Mouse (Mus musculus) embryo, embryonic 10.5 days (tissue): ENCODE results near the gene Atp9a.

Experiments used
- DNase-seq: peaks from one replicate; pipeline ENCODE4 v3.0.0-alpha.2; 2015; ENCODE audit warnings: low spot score

Atp9a gene

DNA sequence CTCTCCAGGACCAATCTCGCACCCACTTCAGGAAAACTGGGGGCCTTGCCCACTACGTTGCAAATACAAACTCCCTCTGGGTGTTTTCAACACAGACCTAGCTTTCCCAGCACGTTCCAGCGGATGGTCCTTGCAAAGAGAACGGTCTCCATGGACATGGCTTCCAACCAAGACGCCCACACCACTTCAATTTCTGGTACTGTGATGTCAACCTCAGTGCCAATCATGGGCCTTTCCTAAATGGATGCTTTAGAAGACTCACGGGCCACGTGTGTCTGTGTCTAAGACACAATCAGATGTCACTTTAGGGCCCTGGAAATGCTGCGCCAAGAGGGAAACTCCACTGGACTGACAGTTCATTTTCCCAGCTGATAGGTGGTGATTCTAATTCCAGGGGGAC, 60.7 kb downstream of the Atp9a start:
- DNase-seq: no peak

DNA sequence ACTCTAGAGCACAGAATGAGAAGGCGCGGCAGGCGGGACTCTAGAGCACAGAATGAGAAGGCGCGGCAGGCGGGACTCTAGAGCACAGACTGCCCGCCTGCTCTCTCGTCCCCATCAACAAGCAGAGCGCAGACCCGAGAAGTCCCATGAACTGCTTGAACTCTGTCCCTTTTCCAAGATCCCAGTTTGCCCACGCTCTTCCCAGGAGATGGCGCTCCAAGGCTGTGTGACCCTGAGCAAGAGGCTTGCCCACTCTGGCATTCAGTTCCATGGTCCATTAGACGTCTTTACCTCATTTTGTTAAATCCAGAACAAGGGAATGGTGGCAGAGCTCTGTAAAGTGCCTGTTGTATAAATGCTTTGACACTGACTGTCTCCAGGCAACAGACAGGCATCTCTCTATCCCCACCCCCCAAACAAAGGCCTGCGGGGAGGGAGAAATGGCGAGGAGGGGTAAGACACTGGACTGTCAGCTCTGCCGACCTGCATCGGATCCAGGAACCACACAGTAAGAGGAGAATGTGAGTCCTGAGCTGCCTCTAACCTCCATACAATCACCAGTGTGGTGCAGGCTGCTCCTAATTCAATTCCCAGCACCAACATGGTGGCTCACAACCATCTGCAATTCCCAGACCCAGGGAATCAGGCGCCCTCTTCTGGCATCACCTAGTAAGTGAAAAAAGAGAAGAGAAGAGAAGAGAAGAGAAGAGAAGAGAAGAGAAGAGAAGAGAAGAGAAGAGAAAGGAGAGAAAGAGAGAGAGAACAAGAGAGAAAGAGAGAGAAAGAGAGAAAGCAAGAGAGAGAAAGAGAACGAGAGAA, 62.6 kb downstream of the Atp9a start:
- DNase-seq: peak; percentile 64

DNA sequence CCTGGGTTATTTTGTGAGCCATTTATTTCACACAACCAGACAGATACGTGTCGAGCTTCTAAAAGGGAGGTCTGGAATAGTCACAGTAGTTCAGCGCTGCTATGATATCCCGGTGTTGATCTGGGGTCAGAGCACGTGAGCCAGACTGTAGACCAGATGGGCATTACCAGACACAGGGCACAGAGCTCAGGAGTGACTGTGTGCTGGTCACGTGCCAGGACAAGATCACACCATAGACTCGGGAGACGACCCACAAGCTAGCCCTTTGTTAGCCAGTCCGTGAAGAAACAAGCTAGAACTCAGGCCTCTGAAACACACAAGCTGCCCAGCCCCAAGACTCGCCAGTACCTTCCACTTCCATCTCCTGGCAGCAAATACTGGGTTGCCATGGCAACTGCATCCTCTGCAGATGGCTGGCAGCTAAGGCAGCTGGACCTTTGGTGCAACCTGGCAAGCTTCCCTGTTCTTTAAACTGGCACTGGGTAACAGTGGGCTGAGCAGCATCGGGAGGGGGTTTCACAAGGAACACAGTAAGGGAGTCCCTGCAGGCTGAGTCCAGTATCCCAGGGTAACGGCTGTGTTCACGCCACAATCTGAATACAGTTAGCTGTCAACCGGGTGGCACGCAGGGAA, 63.4 kb downstream of the Atp9a start:
- no peak for DNase-seq

DNA sequence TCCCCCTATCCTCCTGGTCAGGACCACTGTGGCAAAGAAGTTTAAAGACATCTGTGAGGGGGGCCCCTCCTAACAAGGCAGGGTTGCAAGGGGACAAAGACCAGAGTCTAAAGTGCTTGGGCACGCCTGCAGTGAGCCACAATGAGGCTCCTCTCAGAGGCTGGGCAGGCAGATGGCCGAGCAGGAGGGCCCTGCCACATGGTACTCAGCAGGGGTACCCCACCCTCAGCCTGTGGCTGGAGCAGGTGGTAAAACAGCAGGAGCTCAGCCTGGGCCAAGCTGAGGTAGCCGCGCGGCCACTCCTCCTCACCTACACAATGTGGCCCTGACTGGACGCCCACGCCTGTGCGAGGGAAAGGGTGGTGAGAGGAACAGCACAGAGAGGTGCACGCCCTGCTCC, 64.6 kb downstream of the Atp9a start:
- DNase-seq: peak; percentile 52

DNA sequence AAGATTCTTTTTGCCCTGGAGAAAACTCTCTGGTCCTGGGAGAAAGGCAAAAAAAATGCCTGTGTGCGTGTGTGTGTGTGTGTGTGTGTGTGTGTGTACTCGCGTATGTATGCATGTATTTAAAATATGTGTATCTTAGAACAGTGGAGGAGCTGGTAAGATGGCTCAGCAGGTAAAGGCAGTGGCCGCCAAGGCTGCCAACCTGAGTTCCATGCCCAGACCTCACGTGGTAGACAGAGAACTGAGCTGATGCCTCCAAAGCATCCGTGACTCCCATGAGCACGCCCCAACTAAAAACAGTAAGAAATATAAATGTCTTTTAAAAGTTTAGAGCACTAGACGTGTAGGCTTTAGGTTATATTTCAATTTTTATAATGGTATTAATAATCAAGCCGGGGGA, 70.5 kb downstream of the Atp9a start:
- DNase-seq: no peak

DNA sequence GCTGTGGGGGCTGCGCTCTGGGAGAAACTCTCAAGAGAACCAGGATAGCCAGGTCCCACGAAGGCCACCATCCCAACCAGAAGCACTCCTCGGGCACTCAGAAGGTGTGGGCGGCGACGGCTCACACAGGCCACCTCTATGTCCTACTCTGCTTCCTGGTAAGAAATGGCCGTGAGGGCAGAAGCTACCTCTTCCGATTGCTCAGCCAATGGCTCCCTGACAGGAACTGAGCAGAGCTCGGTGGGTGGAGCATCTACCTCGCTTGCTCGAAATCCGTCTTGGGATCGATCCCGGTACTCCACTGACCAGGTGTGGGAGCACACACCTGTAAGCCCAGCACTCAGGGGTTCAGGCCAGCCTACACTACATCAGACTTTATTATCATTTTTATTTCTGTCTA, 72.0 kb downstream of the Atp9a start:
- no peak for DNase-seq

DNA sequence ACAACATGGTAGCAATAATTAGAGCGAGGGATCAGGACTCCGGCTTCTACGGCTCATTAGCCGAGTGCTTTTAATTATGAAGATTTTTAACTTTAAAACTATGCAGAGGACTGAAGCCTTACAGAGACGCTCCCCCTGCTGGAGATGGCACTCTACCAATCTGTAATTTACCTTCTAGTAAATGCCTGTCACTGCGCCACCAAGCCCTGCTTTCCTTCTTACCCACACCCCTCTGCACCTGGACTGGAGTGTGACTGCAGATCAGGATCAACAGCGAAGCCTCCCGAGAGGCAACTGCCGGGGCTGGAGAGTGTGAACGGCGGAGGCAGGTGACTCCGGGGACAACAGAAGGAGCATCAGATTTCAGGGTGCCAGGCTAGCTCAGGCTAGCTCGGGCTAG, 72.4 kb downstream of the Atp9a start:
- DNase-seq: no peak

DNA sequence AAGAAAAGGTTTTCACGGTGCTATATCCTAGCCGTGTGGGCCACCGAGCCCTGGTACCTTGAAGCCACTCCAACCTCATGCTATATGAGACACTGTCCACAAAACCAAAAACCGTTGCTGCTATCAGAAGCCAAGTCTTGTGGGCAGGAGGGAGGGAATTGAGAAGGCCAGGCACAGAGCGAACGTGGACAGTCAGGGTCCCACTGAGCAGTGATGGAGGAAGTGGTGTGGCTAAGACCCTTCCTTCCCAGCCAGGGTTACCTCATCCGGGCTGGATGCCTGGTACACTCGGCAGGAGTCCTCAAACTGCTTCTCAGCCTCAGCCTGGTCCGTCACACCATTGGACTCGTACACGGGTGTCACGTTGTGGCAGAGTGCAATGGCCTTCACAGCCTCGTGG, 74.5 kb downstream of the Atp9a start:
- DNase-seq: no peak

DNA sequence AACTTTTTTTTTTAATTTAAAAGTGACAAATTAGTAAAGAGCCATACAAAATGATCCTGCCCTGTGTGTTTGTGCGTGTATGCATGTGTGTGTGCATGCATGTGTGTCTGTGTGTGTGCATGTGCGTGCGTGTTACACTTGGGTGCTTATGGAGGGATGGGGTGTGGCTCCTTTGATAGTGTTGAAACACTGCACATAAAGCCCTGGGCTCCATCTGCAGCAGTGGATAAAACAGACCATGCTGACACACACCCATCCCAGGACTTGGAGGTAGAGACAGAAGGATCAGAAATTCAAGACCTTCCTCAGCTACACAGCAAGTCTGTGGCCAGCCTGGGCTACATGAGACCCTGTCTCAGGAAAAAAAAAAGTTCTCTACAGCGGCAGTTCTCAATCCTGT, 76.5 kb downstream of the Atp9a start:
- DNase-seq: no peak

DNA sequence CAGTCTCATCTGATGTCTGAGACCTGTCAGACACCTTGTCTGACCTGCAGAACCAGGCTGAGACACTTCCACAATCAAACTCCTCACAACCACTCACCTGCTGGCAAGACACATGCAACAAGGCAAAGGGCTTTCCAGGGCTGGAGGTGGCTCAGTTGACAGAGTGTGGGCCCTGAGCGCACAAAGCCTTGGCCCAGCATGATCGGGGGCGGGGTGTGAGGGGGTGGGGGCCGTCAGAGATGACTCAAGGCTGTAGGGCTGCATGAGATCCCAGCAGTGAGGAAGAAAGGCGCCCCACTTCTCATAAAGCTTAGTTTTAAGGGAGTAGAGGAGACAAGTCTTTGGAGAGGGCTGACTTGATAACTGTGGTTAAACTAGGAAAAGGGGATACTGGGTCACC, 78.5 kb downstream of the Atp9a start:
- no peak for DNase-seq

DNA sequence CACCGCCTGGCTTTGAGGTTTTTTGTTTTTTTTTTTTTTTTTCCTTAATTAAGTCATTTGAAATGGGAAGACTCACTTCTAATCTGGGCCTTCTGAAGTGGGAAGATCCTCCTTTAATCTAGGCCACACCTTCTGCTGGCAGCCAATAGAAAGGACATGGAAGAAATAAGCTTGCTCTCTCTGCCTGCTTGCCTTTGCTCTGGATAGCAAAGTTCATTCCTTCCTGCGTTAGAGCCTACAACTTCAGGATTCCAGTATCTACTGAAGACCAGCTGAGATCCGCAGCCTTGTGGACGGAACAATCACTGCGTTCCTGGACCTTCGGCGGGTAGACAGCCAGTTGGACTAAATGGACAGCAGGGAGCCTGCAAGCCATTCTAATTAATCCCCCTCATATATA, 79.0 kb downstream of the Atp9a start:
- DNase-seq: no peak

DNA sequence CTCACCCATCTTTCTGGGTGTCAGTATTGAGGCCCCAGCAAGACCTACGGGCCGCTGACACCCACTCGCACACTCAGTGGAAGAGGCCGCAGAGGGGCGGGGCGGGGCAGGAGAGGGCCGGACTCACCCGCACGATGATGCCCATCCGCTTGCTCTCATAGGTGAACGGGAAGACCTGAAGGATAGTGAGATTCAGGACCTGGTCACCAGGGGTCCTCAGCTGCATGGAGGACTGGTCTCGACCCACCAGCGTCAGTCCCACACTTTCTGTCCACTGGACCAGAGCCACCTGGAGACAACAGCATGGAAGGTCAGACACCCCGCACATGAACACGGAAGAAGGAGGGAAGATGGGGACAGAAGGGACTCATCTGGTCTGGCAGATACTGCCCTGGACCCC, 80.4 kb downstream of the Atp9a start:
- no peak for DNase-seq

DNA sequence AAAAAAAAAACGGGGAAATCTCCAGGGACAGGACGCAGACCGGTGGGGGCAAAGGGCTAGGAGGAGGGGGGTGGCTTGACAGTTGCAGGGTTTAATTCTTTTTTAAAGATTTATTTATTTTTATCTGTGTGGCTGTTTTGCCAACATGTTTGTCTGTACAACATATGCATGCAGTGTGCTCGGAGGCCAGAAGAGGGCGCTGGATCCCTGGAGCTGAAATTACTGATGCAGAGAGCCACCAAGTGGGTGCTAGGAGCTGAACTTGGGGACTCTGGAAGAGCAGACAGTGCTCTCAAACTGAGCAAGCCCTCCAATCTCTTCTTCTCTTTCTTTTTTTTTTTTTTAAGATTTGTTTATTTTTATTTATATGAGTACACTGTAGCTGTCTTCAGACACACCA, 81.9 kb downstream of the Atp9a start:
- no peak for DNase-seq

DNA sequence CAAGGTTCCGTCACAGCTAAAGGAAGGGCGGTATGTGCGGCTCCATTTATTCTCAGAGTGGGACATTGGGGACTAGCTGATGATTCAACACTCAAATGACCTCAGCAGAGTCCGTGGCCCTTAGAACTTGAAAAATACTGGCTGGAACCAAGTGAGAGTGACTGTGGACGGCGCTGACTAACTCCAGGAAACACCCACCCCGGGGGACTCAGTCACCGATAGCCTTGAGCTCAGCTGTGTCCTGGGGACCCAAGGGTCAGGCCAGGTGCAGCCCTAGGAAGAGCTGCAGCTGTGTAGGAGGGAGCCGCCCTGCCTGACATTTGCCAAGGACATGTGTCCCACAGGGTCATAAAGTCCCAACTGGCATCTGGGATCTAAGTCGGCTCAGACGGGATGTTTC, 83.7 kb downstream of the Atp9a start:
- DNase-seq: no peak

DNA sequence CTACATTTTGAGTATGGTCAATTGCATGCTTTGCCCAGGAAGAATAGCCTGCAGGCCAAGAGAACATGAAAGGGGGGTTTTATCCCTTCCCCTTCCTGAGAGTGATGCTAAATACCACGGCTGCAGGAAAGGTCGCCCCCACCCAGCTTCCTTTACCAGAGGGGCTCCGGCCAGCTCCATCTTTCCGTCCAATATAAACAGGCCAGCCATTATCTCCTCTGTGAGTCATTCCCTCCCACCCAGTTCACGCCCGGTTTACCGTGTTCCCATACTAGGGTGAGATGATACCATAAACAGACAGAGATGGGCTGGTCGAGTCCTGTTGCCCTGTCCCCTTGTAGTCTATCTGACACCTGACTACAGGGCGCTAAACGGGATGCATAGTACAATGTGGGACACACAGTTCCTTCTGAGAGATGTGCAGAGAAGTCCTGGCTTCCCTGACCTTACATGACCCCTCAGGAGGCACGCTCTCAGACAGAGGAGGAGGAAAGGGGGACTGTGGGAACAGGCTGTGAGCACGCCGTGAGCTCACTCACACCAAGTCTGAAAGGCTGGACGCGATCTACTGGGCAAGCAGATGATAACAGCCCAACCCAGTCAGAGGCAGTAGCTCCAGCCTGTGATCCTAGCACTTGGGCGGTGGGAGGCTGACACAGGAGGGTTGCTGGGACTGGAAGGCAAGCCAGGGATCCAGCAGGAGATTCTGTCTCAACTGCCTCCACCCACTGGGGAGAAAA, 85.5 kb downstream of the Atp9a start:
- no peak for DNase-seq

DNA sequence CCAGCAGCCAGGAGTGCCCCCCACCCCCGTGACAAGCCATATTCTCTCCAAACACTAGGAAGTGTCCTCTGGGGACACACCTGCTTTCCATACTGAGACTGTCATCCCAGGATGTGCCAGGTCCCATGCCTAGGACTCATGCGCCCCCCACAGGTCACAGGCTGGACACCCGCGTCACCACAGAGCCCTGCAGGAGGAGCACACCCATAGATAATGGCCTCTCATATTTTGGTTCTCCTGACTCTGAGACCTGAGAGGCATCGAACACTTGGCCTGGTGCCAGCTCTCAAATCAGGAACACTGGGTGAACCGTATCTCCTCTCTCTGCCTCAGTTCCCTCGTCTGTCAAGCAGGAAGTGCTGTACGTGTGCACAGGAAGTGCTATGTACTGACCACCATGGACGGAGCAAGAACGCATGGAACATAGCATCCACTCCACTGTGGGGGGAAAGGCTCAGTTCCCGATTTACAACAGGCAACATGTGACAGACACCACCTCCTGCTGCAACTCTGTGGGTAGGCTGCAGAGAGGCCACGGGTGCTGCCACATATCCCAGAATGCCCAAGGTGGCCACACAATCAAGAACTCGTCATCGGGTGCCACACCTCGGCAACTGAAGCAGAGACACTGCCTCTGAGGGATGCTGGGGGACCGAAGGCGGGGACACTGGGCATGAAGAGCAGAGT, 87.1 kb downstream of the Atp9a start:
- DNase-seq: no peak

DNA sequence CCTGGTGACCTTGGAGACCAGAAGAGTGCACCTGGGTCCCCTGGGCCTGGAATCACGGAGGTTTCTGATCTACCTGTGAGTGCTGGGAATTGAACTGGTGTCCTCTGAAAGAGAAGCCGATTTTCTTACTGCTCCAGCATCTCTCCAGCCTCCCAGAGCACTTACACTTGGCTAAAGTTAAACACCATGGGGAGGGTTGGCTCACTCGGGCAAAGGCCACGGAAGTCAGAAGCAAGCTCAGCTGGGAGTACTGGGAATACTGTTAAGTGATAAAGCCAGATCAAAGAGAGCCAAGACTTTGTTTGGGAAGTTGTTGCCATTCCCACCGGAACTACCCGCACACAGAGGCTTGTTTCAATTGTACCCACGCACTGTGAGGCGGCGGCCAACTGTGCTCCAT, 87.7 kb downstream of the Atp9a start:
- no peak for DNase-seq

DNA sequence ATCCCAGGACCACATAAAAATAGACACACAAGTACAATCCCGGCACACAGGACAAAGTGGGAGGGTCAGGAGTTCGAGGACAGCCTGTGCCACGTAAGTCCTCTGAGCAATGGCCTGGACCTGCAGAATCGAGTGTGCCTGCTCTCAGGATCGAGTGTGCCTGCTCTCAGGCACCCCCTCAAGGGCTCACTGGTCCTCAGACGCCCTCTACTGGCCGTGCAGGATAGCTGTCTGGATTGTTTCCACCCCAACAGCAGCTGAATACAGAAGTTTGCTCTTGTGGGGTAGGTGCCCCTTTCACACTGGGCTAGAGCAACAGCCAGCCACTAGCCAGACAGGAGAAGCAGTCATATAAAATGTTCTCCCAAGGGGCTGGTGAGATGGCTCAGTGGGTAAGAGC, 90.5 kb downstream of the Atp9a start:
- DNase-seq: peak; percentile 46

DNA sequence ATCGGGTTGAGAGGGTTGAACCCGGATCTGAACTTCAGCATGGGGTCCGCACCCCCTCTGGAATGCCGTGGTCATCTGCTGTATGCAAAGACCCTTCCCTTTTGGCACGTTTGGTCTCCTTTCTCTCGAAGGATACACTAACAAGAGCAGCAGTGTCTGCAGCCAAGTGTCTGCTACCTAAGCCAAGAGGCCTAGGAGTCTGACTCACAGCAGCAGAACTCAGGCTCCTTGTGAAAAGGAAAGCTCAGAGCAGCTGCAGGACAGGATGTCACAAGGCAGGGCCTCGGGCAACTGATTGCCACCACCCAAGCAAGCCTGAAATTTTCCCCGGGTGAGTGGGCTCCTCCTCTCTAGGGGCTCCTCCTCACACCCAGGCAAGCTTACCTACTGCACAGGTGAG, 94.0 kb downstream of the Atp9a start:
- DNase-seq: no peak

DNA sequence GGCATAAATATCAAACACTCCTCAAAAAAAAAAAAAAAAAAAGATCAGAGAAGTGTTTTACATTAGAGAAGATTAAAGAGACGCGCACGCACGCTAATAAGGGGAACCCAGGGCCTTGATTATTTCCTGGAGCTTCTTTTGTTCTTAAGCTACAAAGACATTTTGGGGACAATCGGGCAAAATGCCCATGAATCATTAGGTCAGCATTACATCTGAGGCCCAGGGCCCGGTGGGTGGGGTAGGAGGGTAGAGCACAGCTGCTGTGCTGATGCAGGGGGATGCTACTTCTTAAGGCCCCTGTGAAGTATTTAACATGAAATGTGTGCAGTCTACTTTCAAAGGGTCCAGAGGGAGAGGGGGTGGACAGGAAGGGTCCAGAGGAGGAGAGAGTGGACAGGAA, 97.4 kb downstream of the Atp9a start:
- no peak for DNase-seq

DNA sequence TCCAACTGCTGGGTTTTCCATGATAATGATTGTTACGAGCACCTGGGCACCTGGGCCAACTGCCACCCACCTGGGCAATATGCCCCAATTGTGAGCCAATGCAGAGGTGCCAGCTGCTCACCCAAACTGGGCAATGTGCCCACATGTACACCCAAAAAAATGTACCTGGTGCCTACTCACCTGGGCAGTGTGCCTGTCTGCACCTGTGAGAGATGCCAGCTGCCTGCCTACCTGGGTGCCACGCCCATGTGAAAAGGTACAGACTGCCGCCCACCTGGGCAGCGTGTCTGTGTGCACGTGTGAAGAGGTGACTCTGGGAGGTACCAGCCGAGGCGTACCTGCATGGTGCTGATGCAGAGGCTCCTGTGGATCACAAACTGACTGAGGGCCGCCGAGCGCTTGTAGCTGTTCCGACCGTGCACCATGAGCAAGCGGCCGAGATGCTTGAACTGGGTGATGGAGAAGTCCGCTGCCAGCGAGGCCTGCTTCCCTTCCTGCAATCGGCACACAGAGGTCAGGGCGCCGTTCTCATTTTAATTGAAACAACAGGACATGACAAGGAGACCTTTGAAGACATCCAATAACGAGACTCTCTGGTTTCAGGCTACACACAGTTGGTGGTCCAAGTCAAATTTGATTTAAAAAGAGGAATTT, 98.6 kb downstream of the Atp9a start:
- peak; percentile 30 for DNase-seq

DNA sequence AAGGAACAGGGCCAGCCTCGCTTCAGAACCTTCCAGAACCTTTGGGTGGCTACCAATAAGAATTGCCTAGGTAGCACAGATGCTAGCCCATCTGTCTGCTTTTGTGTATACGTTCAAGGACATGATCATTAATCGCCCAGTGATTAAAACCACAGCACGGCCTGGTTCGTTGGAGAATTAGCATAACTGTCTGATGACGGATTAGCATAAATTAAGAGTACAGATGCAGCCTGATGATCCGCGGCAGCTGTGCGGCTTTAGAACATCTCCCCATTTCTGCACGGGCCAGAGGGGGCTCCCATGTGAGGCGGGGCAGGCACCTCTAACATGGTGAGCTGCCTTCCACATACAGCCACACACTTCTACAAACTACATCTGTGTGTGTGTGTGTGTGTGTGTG, 100.0 kb downstream of the Atp9a start:
- no peak for DNase-seq
